Mouse (Mus musculus) heart, postnatal 0 days (tissue): ENCODE data around the gene Pygo2.

Experiments used
- CTCF ChIP-seq: IDR thresholded peaks from 2 replicates; pipeline ENCODE4 v1.5.1; 2016; ENCODE audit warnings: antibody characterized with exemption, control low read depth, low read depth
- EP300 ChIP-seq: IDR thresholded peaks from 2 replicates; pipeline ENCODE4 v1.6.1; 2016; ENCODE audit warnings: antibody characterized with exemption, low read depth

- TF ChIP-seq CTCF (no peak), EP300 (no peak)
Observed at GRCm38 (mm10) chr3:89395419-89395805, 34.6 kb upstream of the Pygo2 start.
